Mouse (Mus musculus): Measurements from ENCODE around the gene Gnpat. TPM values are rescaled to one million over a fixed set of nuclear protein-coding genes. Genes with fewer than 3 reads are reported as not detected.

Gene Gnpat
- polyA plus RNA-seq, 1 experiment: 95.4 TPM

DNA sequence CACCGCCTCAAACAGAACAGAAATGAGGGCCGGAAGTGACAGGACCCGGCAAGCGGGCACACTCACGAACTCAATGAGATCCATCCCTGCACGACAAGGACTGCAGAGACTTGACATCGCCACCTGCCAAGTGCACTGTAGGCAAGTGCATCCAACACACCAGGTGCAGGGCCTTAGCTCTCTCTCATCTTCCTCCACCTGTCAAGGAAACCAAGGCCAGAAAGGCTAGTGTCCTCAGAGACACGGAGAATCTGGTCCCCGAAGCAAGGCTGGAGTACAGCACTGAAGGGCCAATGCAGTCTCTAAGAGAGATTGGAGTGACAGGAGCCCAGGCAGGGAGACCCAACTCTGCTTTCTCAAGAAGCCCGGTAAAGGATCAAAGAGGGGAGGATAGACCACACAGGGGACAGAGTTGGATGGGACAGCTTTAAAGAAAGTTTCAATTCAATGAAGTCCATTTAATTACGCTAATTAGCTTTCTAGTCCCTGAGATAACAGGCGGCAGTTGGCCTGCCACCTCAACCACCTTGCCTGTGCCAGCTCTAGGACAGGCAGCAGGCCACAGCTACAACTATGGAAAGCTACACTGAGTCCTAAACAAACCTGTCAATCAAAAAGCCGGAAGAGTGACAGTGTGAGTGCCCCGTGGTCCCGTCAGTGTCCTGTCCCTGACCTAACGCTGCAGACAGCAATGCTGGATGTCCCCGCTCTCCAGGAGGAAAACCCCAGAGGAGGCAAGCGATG is 55.1 kb downstream of the Gnpat start:
- Histone ChIP-seq H3K36me3 (ENCODE audit: control insufficient read depth, insufficient read depth) (peaks cover 7% of the 10 kb centered on the region), H3K79me2 (ENCODE audit: control insufficient read depth, insufficient read depth) (peaks cover 57% of the 10 kb centered on the region), H3K27me3 (ENCODE audit: control insufficient read depth, insufficient read depth, insufficient read length) (no peaks in the 10 kb centered on the region), H3ac (ENCODE audit: control insufficient read depth, insufficient read length) (no peak overlapping the region), H3K4me2 (ENCODE audit: low read depth) (no peak overlapping the region), H3K4me3 (no peak overlapping the region)
- TF ChIP-seq TCF3 (IDR thresholded peaks at IDR 0.05; ENCODE audit: insufficient read length, low read depth) (no peak), TCF12 (IDR thresholded peaks at IDR 0.05; ENCODE audit: insufficient read depth, poor library complexity, severe bottlenecking) (no peak), POLR2AphosphoS2 (IDR thresholded peaks at IDR 0.05; ENCODE audit: insufficient read length, low read depth) (no peak), MYOG (IDR thresholded peaks at IDR 0.05; ENCODE audit: control insufficient read depth in 1 of 3, insufficient read depth in 1 of 3, insufficient read length in 2 of 3, low read depth in 2 of 3) (no peak), CEBPB (IDR thresholded peaks at IDR 0.05; ENCODE audit: insufficient read depth, poor library complexity, severe bottlenecking) (no peak)

- H3K79me2 ChIP-seq (ENCODE audit: control insufficient read depth, insufficient read depth): peaks cover 70% of the 10 kb centered on the region
- no peak overlapping the region for H3K4me3 ChIP-seq
- no peaks in the 10 kb centered on the region for H3K36me3 ChIP-seq (ENCODE audit: control insufficient read depth, insufficient read depth)
- H3K27me3 ChIP-seq (ENCODE audit: control insufficient read depth, insufficient read depth, insufficient read length): no peaks in the 10 kb centered on the region
- no peak overlapping the region for H3ac ChIP-seq (ENCODE audit: control insufficient read depth, insufficient read length)
- peak overlapping the region; percentile 64 for H3K4me2 ChIP-seq (ENCODE audit: low read depth)
- TF ChIP-seq CEBPB (IDR thresholded peaks at IDR 0.05; ENCODE audit: insufficient read depth, poor library complexity, severe bottlenecking) (0 out of 2 replicates have a peak, but pooled peaks have one; percentile 9), USF1 (IDR thresholded peaks at IDR 0.05; ENCODE audit: low read depth) (no peak), E2F4 (IDR thresholded peaks at IDR 0.05; ENCODE audit: insufficient read depth) (no peak), MYOG (IDR thresholded peaks at IDR 0.05; ENCODE audit: control insufficient read depth in 1 of 3, insufficient read depth in 1 of 3, insufficient read length in 2 of 3, low read depth in 2 of 3) (peak; percentile 89 to 99 (median 97)), SRF (IDR thresholded peaks at IDR 0.05; ENCODE audit: control insufficient read depth, insufficient read length, low read depth) (no peak), MYOD1 (IDR thresholded peaks at IDR 0.05; ENCODE audit: control insufficient read depth in 1 of 3, insufficient read length in 2 of 3, low read depth in 2 of 3) (peak; percentile 68 to 98 (median 98)), TCF12 (IDR thresholded peaks at IDR 0.05; ENCODE audit: insufficient read depth, poor library complexity, severe bottlenecking) (peak; percentile 58), REST (IDR thresholded peaks at IDR 0.05; ENCODE audit: insufficient read depth, insufficient read length) (no peak), POLR2A (IDR thresholded peaks at IDR 0.05; ENCODE audit: insufficient read length, low read depth) (no peak), MAX (IDR thresholded peaks at IDR 0.05; ENCODE audit: low read depth) (no peak), TCF3 (IDR thresholded peaks at IDR 0.05; ENCODE audit: insufficient read length, low read depth) (peak; percentile 92), POLR2AphosphoS2 (IDR thresholded peaks at IDR 0.05; ENCODE audit: insufficient read length, low read depth) (no peak)
Measured at GRCm38 (mm10) chr8:124921369-124922279, 58.8 kb downstream of the Gnpat start.

- Histone ChIP-seq H3K27me3 (ENCODE audit: control insufficient read depth, insufficient read depth, insufficient read length) (no peaks in the 10 kb centered on the region), H3ac (ENCODE audit: control insufficient read depth, insufficient read length) (no peak overlapping the region), H3K4me3 (no peak overlapping the region), H3K79me2 (ENCODE audit: control insufficient read depth, insufficient read depth) (peaks cover 68% of the 10 kb centered on the region), H3K4me2 (ENCODE audit: low read depth) (peak overlapping the region; percentile 64), H3K36me3 (ENCODE audit: control insufficient read depth, insufficient read depth) (no peaks in the 10 kb centered on the region)
- TF ChIP-seq POLR2A (IDR thresholded peaks at IDR 0.05; ENCODE audit: insufficient read length, low read depth) (no peak), TCF12 (IDR thresholded peaks at IDR 0.05; ENCODE audit: insufficient read depth, poor library complexity, severe bottlenecking) (no peak), USF1 (IDR thresholded peaks at IDR 0.05; ENCODE audit: low read depth) (peak; percentile 58), CEBPB (IDR thresholded peaks at IDR 0.05; ENCODE audit: insufficient read depth, poor library complexity, severe bottlenecking) (no peak), E2F4 (IDR thresholded peaks at IDR 0.05; ENCODE audit: insufficient read depth) (no peak), TCF3 (IDR thresholded peaks at IDR 0.05; ENCODE audit: insufficient read length, low read depth) (no peak), SRF (IDR thresholded peaks at IDR 0.05; ENCODE audit: control insufficient read depth, insufficient read length, low read depth) (no peak), REST (IDR thresholded peaks at IDR 0.05; ENCODE audit: insufficient read depth, insufficient read length) (no peak)
Measured at GRCm38 (mm10) chr8:124922490-124923089, 59.8 kb downstream of the Gnpat start.

- peaks cover 67% of the 10 kb centered on the region for H3K79me2 ChIP-seq (ENCODE audit: control insufficient read depth, insufficient read depth)
- H3ac ChIP-seq (ENCODE audit: control insufficient read depth, insufficient read length): no peak overlapping the region
- TF ChIP-seq MYOG (IDR thresholded peaks at IDR 0.05; ENCODE audit: control insufficient read depth in 1 of 3, insufficient read depth in 1 of 3, insufficient read length in 2 of 3, low read depth in 2 of 3): peak in 1 of 3 experiments; percentile 31
- peak in 1 of 3 experiments; percentile 33 for TF ChIP-seq MYOD1 (IDR thresholded peaks at IDR 0.05; ENCODE audit: control insufficient read depth in 1 of 3, insufficient read length in 2 of 3, low read depth in 2 of 3)
- no peak for TF ChIP-seq CEBPB (IDR thresholded peaks at IDR 0.05; ENCODE audit: insufficient read depth, poor library complexity, severe bottlenecking)
- H3K36me3 ChIP-seq (ENCODE audit: control insufficient read depth, insufficient read depth): no peaks in the 10 kb centered on the region
- H3K4me2 ChIP-seq (ENCODE audit: low read depth): no peak overlapping the region
- H3K27me3 ChIP-seq (ENCODE audit: control insufficient read depth, insufficient read depth, insufficient read length): no peaks in the 10 kb centered on the region
- no peak overlapping the region for H3K4me3 ChIP-seq
Measured at GRCm38 (mm10) chr8:124923971-124924652, 61.3 kb downstream of the Gnpat start.
